Mouse (Mus musculus) C2C12 (cell line): ENCODE data around the gene Usp38.

Experiments
- CEBPB ChIP-seq: IDR thresholded peaks from one replicate; pipeline ENCODE4 v1.6.1; 2011; ENCODE audit warnings: low read depth, mild to moderate bottlenecking, control low read depth, moderate library complexity
- CTCF ChIP-seq: IDR thresholded peaks from one replicate; pipeline ENCODE4 v1.5.1; 2011; ENCODE audit not compliant: control insufficient read depth, insufficient read depth, insufficient read length
- FOSL1 ChIP-seq: IDR thresholded peaks from one replicate; pipeline ENCODE4 v1.8.0; 2011; ENCODE audit warnings: mild to moderate bottlenecking, low read length; ENCODE audit not compliant: poor library complexity, insufficient read depth, severe bottlenecking
- MAX ChIP-seq: IDR thresholded peaks from one replicate; pipeline ENCODE4 v1.6.1; 2011; ENCODE audit warnings: mild to moderate bottlenecking, control low read depth
- MYOD1 ChIP-seq: IDR thresholded peaks from one replicate; pipeline ENCODE4 v1.6.1; 2011; ENCODE audit warnings: low read depth; ENCODE audit not compliant: control insufficient read depth, insufficient read length
- MYOG ChIP-seq: IDR thresholded peaks from one replicate; pipeline ENCODE4 v1.6.1; 2011; ENCODE audit not compliant: control insufficient read depth, insufficient read length; ENCODE audit errors: extremely low read depth
- USF1 ChIP-seq: IDR thresholded peaks from one replicate; pipeline ENCODE4 v1.6.1; 2011; ENCODE audit warnings: low read depth, mild to moderate bottlenecking, control low read depth, moderate library complexity

DNA sequence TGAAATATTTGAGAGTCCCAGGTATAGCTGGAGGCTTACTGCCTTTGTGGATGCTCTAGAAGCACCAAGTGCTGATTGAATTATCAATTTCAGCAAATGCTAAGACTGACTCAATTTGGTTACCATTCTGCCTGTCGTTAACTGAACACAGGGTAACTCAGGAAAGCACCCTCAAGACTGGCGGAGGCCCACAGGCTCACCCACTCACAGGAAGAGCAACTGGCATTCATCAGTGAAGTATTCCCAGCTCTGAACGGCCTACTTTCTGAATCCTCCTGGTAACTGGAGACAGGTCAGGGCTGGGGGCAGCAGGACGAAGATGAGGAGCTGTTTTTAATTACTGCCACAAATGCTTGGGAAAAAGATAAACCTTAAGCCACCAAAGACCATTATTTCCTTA lies 34.7 kb downstream of the Usp38 start:
- TF ChIP-seq MYOG (no peak), CTCF (no peak), USF1 (no peak), CEBPB (no peak), FOSL1 (no peak), MAX (no peak), MYOD1 (no peak)
